Mouse (Mus musculus) layer of hippocampus, postnatal 25 days (tissue): Measurements from ENCODE around the gene Dnmt1. TPM values are rescaled to one million over a fixed set of nuclear protein-coding genes. Genes with fewer than 3 reads are reported as not detected.
"Not testable (repeated sequence)": the region's sequence is repeated elsewhere in the genome, so short reads cannot be mapped to it uniquely, and the experiment has no call there.

Source experiments
- DNase-seq, 2 experiments: peaks; one replicate each; pipeline ENCODE4 v3.0.0; 2022; ENCODE audit warnings: mixed read lengths in 2 of 2, low spot score in 1 of 2; ENCODE audit errors: extremely low spot score in 1 of 2
- total RNA-seq, 2 experiments: library from RNA; stranded (reverse); gene quantifications; 2 replicates each; pipeline ENCODE4 v1.2.3; 2021

Gene Dnmt1
- 10 to 100 TPM; 34.6 to 36.3 TPM for total RNA-seq

- DNase-seq, result no peak
These were observed at the start of gene Dnmt1 for GRCm38 (mm10) chr9:20959430-20959938. Gene Dnmt1, minus strand, starts transcription at chr9:20959888.

- no peak for DNase-seq
These were observed 48.3 kb upstream of the Dnmt1 start for GRCm38 (mm10) chr9:21008007-21008406.

GRCm38 (mm10) chr9:21007313-21007952 lies 47.7 kb upstream of the Dnmt1 start:
- no peak for DNase-seq

- peak; percentile 93 to 95 for DNase-seq
These were observed 43.2 kb upstream of the Dnmt1 start, which contains the start of gene Mrpl4 for GRCm38 (mm10) chr9:21002627-21003551. Gene Mrpl4, plus strand, starts transcription at chr9:21002738.

- DNase-seq, result no peak
These were observed 42.6 kb upstream of the Dnmt1 start for GRCm38 (mm10) chr9:21002270-21002626.

- DNase-seq, result no peak
These were observed 42.0 kb upstream of the Dnmt1 start for GRCm38 (mm10) chr9:21001651-21002200.

GRCm38 (mm10) chr9:21000811-21001210 lies 41.1 kb upstream of the Dnmt1 start:
- DNase-seq, result no peak

GRCm38 (mm10) chr9:20998337-20998736 lies 38.6 kb upstream of the Dnmt1 start:
- not testable (repeated sequence) for DNase-seq

- DNase-seq, result no peak
These were observed 37.4 kb upstream of the Dnmt1 start for GRCm38 (mm10) chr9:20997065-20997464.

GRCm38 (mm10) chr9:20995069-20995468 lies 35.4 kb upstream of the Dnmt1 start:
- no peak for DNase-seq

GRCm38 (mm10) chr9:20993165-20993898 lies 33.6 kb upstream of the Dnmt1 start:
- no peak for DNase-seq

GRCm38 (mm10) chr9:20991587-20991986 lies 31.9 kb upstream of the Dnmt1 start:
- no peak for DNase-seq

- DNase-seq, result no peak
These were observed 31.2 kb upstream of the Dnmt1 start for GRCm38 (mm10) chr9:20990861-20991260.

- DNase-seq, result no peak
These were observed 28.3 kb upstream of the Dnmt1 start for GRCm38 (mm10) chr9:20987953-20988352.

- DNase-seq, result no peak
These were observed 27.4 kb upstream of the Dnmt1 start for GRCm38 (mm10) chr9:20986952-20987686.

- no peak for DNase-seq
These were observed 23.5 kb upstream of the Dnmt1 start for GRCm38 (mm10) chr9:20983169-20983568.

- no peak for DNase-seq
These were observed 22.5 kb upstream of the Dnmt1 start for GRCm38 (mm10) chr9:20982171-20982570.

GRCm38 (mm10) chr9:20979769-20980168 lies 20.1 kb upstream of the Dnmt1 start:
- DNase-seq, result no peak

- DNase-seq, result no peak
These were observed 19.5 kb upstream of the Dnmt1 start for GRCm38 (mm10) chr9:20979181-20979580.
